Mouse (Mus musculus) neutrophil, adult 65 days (primary cell): ENCODE results near the gene Cep57. TPM values are rescaled to one million over a fixed set of nuclear protein-coding genes. Genes with fewer than 3 reads are reported as not detected.

ENCODE experiments used
- total RNA-seq: library from RNA; stranded (reverse); gene quantifications from 2 replicates; pipeline ENCODE4 v1.2.4, GENCODE M21; 2023

The Cep57 gene
- 35.5 and 52.7 TPM in 2 replicates for total RNA-seq

GRCm38 (mm10) chr9:13826832-13827405, at the start of gene Cep57:
TSS of gene Cep57 (minus strand) at chr9:13827107.

GRCm38 (mm10) chr9:13827406-13828086, 639 bp upstream of the Cep57 start, which contains the start of gene Fam76b:
TSS of gene Fam76b (plus strand) at chr9:13827716.

Other genes starting within 250 kb of the Cep57 start
- gene Mtmr2, start 78.7 kb downstream of the Cep57 start, total RNA-seq: 23.6 and 27.6 TPM in 2 replicates
- 34.6 and 49.2 TPM in 2 replicates for gene Fam76b, start 609 bp upstream of the Cep57 start, total RNA-seq